Mouse (Mus musculus) ES-Bruce4 (cell line): Measurements from ENCODE around the gene Pogz. TPM values are rescaled to one million over a fixed set of nuclear protein-coding genes. Genes with fewer than 3 reads are reported as not detected.

Source experiments
- H3K27ac ChIP-seq: 2 replicates; pipeline ENCODE4 v1.5.1; 2012; ENCODE audit warnings: low read length, inconsistent platforms; ENCODE audit not compliant: insufficient read depth
- H3K27me3 ChIP-seq: 2 replicates; pipeline ENCODE4 v1.6.1; 2012; ENCODE audit warnings: mild to moderate bottlenecking, low read length, inconsistent platforms; ENCODE audit not compliant: control insufficient read depth, poor library complexity, insufficient read depth, severe bottlenecking
- H3K36me3 ChIP-seq: 2 replicates; pipeline ENCODE4 v1.6.1; 2012; ENCODE audit warnings: inconsistent platforms, mild to moderate bottlenecking, low read length, moderate library complexity; ENCODE audit not compliant: control insufficient read depth, poor library complexity, insufficient read depth, severe bottlenecking
- H3K4me1 ChIP-seq: one replicate; pipeline ENCODE4 v1.8.1; 2011; ENCODE audit warnings: low read length; ENCODE audit not compliant: control insufficient read depth, insufficient read depth
- H3K4me3 ChIP-seq: 2 replicates; pipeline ENCODE4 v1.5.1; 2011; ENCODE audit warnings: low read depth, mild to moderate bottlenecking, low read length
- H3K9ac ChIP-seq: 2 replicates; pipeline ENCODE4 v1.6.1; 2012; ENCODE audit warnings: low read depth, mild to moderate bottlenecking, inconsistent platforms; ENCODE audit not compliant: poor library complexity, severe bottlenecking
- H3K9me3 ChIP-seq: replicated peaks from 2 replicates; pipeline ENCODE4 v1.6.1; 2012; ENCODE audit warnings: mild to moderate bottlenecking, low read length, inconsistent platforms; ENCODE audit not compliant: control insufficient read depth, poor library complexity, insufficient read depth, severe bottlenecking
- CTCF ChIP-seq: IDR thresholded peaks from one replicate; pipeline ENCODE4 v1.8.1; 2011; ENCODE audit warnings: low read depth, low read length
- EP300 ChIP-seq: IDR thresholded peaks from 2 replicates; pipeline ENCODE4 v1.6.1; 2011; ENCODE audit warnings: low read depth, low read length; ENCODE audit not compliant: insufficient read depth
- POLR2A ChIP-seq: IDR thresholded peaks from one replicate; pipeline ENCODE4 v1.8.1; 2011; ENCODE audit warnings: low read length; ENCODE audit not compliant: insufficient read depth
- polyA plus RNA-seq: library from polyadenylated mRNA; stranded (reverse); fragments of >200 nt; gene quantifications from 2 replicates; pipeline ENCODE4 v1.2.4, GENCODE M21; 2011; ENCODE audit warnings: low read depth; ENCODE audit not compliant: missing spikeins, insufficient read depth, insufficient read length

Pogz gene
- polyA plus RNA-seq, 1 experiment = 92.6 TPM

- Histone ChIP-seq H3K4me1 (no peaks in the 10 kb centered on the region), H3K27me3 (no peaks in the 10 kb centered on the region), H3K9ac (peak overlapping the region; percentile 90), H3K27ac (no peak overlapping the region), H3K36me3 (no peaks in the 10 kb centered on the region), H3K9me3 (no peaks in the 10 kb centered on the region), H3K4me3 (peak overlapping the region; percentile 57)
- TF ChIP-seq EP300 (no peak), POLR2A (no peak), CTCF (no peak)
These were observed 16.2 kb upstream of the Pogz start for GRCm38 (mm10) chr3:94821008-94821638.

DNA sequence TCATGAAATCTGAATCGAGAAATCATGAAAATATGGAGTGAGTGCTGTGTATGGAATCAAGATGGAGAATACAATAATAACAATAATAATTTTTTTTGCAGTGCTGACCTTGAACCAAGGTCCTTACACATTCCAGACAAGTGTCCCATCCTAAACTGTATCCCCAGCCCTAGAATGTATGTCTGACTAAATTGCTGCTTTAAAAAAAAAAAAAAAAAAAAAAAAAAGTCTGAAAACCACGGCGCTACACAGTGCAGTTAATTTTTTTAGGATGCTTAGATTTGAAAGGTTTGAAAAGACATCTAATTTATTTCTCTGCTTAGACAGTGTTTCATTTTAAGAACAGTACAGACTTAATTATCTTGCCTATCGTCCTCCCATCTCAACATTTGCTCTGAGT is 15.3 kb upstream of the Pogz start:
- Histone ChIP-seq H3K36me3 (no peaks in the 10 kb centered on the region), H3K4me1 (no peaks in the 10 kb centered on the region), H3K4me3 (no peak overlapping the region), H3K27ac (no peak overlapping the region), H3K27me3 (no peaks in the 10 kb centered on the region), H3K9me3 (no peaks in the 10 kb centered on the region), H3K9ac (peak overlapping the region; percentile 90; the same call in 1 of the 2 replicates)
- TF ChIP-seq EP300 (no peak), POLR2A (no peak), CTCF (no peak)

- TF ChIP-seq CTCF (peak; percentile 71), EP300 (no peak), POLR2A (no peak)
- H3K9ac ChIP-seq = no peak overlapping the region
- H3K36me3 ChIP-seq = no peaks in the 10 kb centered on the region
- H3K9me3 ChIP-seq = no peaks in the 10 kb centered on the region
- no peaks in the 10 kb centered on the region for H3K4me1 ChIP-seq
- H3K27me3 ChIP-seq = no peaks in the 10 kb centered on the region
- no peak overlapping the region for H3K27ac ChIP-seq
- H3K4me3 ChIP-seq = no peak overlapping the region
These were observed 13.3 kb upstream of the Pogz start for GRCm38 (mm10) chr3:94824110-94824509.

DNA sequence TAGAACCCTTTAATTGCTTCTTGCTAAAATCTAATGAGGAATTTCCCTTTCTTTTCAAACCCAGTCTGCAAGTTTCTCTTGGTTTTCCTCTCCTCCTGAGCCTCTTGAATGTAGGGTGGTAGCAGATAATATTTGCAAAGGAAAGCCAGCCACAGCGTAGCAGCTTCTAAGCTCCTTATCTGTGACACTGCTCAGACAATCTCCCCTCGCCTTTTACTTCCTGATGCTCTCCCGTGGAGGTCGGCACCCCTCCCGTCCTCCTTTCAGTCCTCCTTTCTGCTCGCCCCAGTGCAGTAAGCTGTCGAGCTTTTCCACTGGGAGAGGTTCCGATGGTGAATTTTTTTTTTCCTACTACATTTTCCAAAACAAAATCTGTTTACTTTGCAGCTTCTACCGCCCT is 5.3 kb upstream of the Pogz start:
- Histone ChIP-seq H3K36me3 (no peaks in the 10 kb centered on the region), H3K4me1 (no peaks in the 10 kb centered on the region), H3K9ac (no peak overlapping the region), H3K4me3 (no peak overlapping the region), H3K27ac (no peak overlapping the region), H3K9me3 (no peaks in the 10 kb centered on the region), H3K27me3 (no peaks in the 10 kb centered on the region; the same call in 1 of the 2 replicates)
- TF ChIP-seq CTCF (no peak), POLR2A (no peak), EP300 (no peak)

GRCm38 (mm10) chr3:94832701-94833100 is 4.7 kb upstream of the Pogz start:
- H3K9me3 ChIP-seq = no peaks in the 10 kb centered on the region
- no peaks in the 10 kb centered on the region for H3K4me1 ChIP-seq
- H3K27me3 ChIP-seq = no peaks in the 10 kb centered on the region; the same call in 1 of the 2 replicates
- H3K9ac ChIP-seq = no peak overlapping the region
- TF ChIP-seq POLR2A (no peak), EP300 (no peak), CTCF (no peak)
- H3K36me3 ChIP-seq = no peaks in the 10 kb centered on the region
- no peak overlapping the region for H3K4me3 ChIP-seq
- no peak overlapping the region for H3K27ac ChIP-seq

DNA sequence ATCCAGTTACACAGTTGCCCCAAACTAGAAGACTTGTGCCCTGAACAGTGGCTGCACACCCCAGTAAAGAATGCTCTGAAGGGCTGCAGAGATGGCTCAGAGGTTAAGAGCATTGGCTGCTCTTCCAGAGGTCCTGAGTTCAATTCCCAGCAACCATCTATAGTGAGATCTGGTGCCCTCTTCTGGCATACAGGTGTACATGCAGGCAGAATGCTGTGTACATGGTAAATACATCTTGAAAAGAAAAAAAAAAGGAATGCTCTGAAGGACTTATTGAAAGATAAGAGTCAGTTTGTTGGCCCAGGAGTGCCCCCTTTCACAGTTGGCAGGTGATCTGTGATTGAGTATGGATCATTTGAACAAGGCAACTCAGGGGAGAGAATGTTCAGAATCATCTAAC is 4.0 kb upstream of the Pogz start:
- H3K4me3 ChIP-seq = no peak overlapping the region
- no peaks in the 10 kb centered on the region; the same call in 1 of the 2 replicates for H3K27me3 ChIP-seq
- TF ChIP-seq CTCF = no peak
- no peak for TF ChIP-seq EP300
- TF ChIP-seq POLR2A = no peak
- no peaks in the 10 kb centered on the region for H3K9me3 ChIP-seq
- H3K9ac ChIP-seq = no peak overlapping the region
- H3K36me3 ChIP-seq = no peaks in the 10 kb centered on the region
- no peaks in the 10 kb centered on the region for H3K4me1 ChIP-seq
- no peak overlapping the region for H3K27ac ChIP-seq
